Mouse (Mus musculus) kidney, adult 10 weeks (tissue): ENCODE results near the gene Trim34a. TPM values are rescaled to one million over a fixed set of nuclear protein-coding genes. Genes with fewer than 3 reads are reported as not detected.

Source experiments
- polyA plus RNA-seq: library from polyadenylated mRNA; stranded (reverse); fragments of 350-450 nt; fragmentation: Illumina TruSeq; extraction: RNeasy Lipid Tissue Mini Kit (QIAGEN cat#74804); gene quantifications from one replicate; pipeline ENCODE4 v1.2.3, GENCODE M21; 2014; ENCODE audit warnings: low read depth, low replicate concordance

Gene Trim34a
- 14.5 TPM for polyA plus RNA-seq

GRCm38 (mm10) chr7:104244287-104245181 lies at the start of gene Trim34a:
Gene Trim34a, plus strand, starts transcription at chr7:104244457.

GRCm38 (mm10) chr7:104195885-104196284 lies 48.4 kb upstream of the Trim34a start, which contains the start of gene Olfr649:
Gene Olfr649, minus strand, starts transcription at chr7:104195985.

GRCm38 (mm10) chr7:104218701-104219569 lies 25.3 kb upstream of the Trim34a start, which contains the start of gene Trim6:
Gene Trim6, plus strand, starts transcription at chr7:104218793.

GRCm38 (mm10) chr7:104287576-104288443 lies 43.6 kb downstream of the Trim34a start, which contains the start of gene Trim5:
Gene Trim5, minus strand, starts transcription at chr7:104288094.

Other genes starting within 250 kb of the Trim34a start
- not detected for gene Olfr638, start 245.7 kb upstream of the Trim34a start, polyA plus RNA-seq
- not detected for gene Olfr639, start 227.2 kb upstream of the Trim34a start, polyA plus RNA-seq
- not detected for gene Olfr640, start 218.9 kb upstream of the Trim34a start, polyA plus RNA-seq
- gene Olfr641, start 209.0 kb upstream of the Trim34a start, polyA plus RNA-seq, result not detected
- gene Olfr642, start 191.8 kb upstream of the Trim34a start, polyA plus RNA-seq, result not detected
- gene 4930516K23Rik, start 183.0 kb upstream of the Trim34a start, polyA plus RNA-seq, result not detected
- gene Olfr644, start 172.6 kb upstream of the Trim34a start, polyA plus RNA-seq, result not detected
- gene Olfr645, start 159.0 kb upstream of the Trim34a start, polyA plus RNA-seq, result not detected
- gene Olfr646, start 139.6 kb upstream of the Trim34a start, polyA plus RNA-seq, result not detected
- not detected for gene Ubqln5, start 114.6 kb upstream of the Trim34a start, polyA plus RNA-seq
- gene Olfr643, start 107.1 kb upstream of the Trim34a start, polyA plus RNA-seq, result not detected
- not detected for gene Ubqln3, start 101.2 kb upstream of the Trim34a start, polyA plus RNA-seq
- gene Ubqlnl, start 93.9 kb upstream of the Trim34a start, polyA plus RNA-seq, result not detected
- gene Olfm5, start 79.6 kb upstream of the Trim34a start, polyA plus RNA-seq, result not detected
- not detected for gene Olfr648, start 61.1 kb upstream of the Trim34a start, polyA plus RNA-seq
- gene Olfr649, start 48.5 kb upstream of the Trim34a start, polyA plus RNA-seq, result not detected
- 0.77 TPM for gene Trim6, start 25.7 kb upstream of the Trim34a start, polyA plus RNA-seq
- 2.3 TPM for gene Trim5, start 43.6 kb downstream of the Trim34a start, polyA plus RNA-seq
- gene Trim12a, start 71.0 kb downstream of the Trim34a start, polyA plus RNA-seq, result 17.3 TPM
- 0.32 TPM for gene Trim34b, start 85.0 kb downstream of the Trim34a start, polyA plus RNA-seq
- 13.9 TPM for gene Trim12c, start 108.9 kb downstream of the Trim34a start, polyA plus RNA-seq
- 0.12 TPM for gene Trim30b, start 125.4 kb downstream of the Trim34a start, polyA plus RNA-seq
- not detected for gene Trim30c, start 156.4 kb downstream of the Trim34a start, polyA plus RNA-seq
- gene Trim30a, start 220.7 kb downstream of the Trim34a start, polyA plus RNA-seq, result 12.9 TPM